Mouse (Mus musculus) forebrain, embryonic 13.5 days (tissue): ENCODE measurements at regions not wholly inside any gene's neighbourhood (a gene's known extent, or its start where the extent isn't known, plus 50 kb on each side); places are given as distances from the start of the nearest gene placed in this dataset.
A peak's percentile ranks its signal among the peaks of the same experiment; 100 is the strongest.

Source experiments
- ATAC-seq: fragments of 200-750 bp; cut with Nextera tagmentation; 2 replicates; pipeline ENCODE4 v1.8.0; 2017
- H3K27ac ChIP-seq: fragments of 300-500 bp; sonication (generic); 2 replicates; pipeline ENCODE4 v1.5.1; 2015; ENCODE audit warnings: inconsistent platforms, mild to moderate bottlenecking, moderate library complexity
- H3K27me3 ChIP-seq: fragments of 300-500 bp; sonication (generic); 2 replicates; pipeline ENCODE4 v1.6.1; 2015; ENCODE audit warnings: mild to moderate bottlenecking, inconsistent platforms
- H3K36me3 ChIP-seq: fragments of 300-500 bp; sonication (generic); 2 replicates; pipeline ENCODE4 v1.6.1; 2015; ENCODE audit warnings: mild to moderate bottlenecking, inconsistent platforms; ENCODE audit not compliant: poor library complexity, severe bottlenecking
- H3K4me1 ChIP-seq: fragments of 300-500 bp; sonication (generic); 2 replicates; pipeline ENCODE4 v1.6.1; 2015; ENCODE audit warnings: inconsistent platforms
- H3K4me2 ChIP-seq: fragments of 300-500 bp; sonication (generic); 2 replicates; pipeline ENCODE4 v1.6.1; 2015; ENCODE audit warnings: inconsistent platforms, mild to moderate bottlenecking, moderate library complexity
- H3K4me3 ChIP-seq: fragments of 300-500 bp; sonication (generic); 2 replicates; pipeline ENCODE4 v1.5.1; 2015; ENCODE audit warnings: mild to moderate bottlenecking, inconsistent platforms
- H3K9ac ChIP-seq: fragments of 300-500 bp; sonication (generic); 2 replicates; pipeline ENCODE4 v1.6.1; 2015; ENCODE audit warnings: mild to moderate bottlenecking, inconsistent platforms
- H3K9me3 ChIP-seq: fragments of 300-500 bp; sonication (generic); replicated peaks from 2 replicates; pipeline ENCODE4 v1.6.1; 2016; ENCODE audit warnings: inconsistent platforms
- WGBS: fragments of 180-500 bp; shearing (Covaris S2); methylation state at CpG from one replicate; pipeline ENCODE4 v1.1.7; 2015; 5-methylcytosine and 5-hydroxymethylcytosine counted together

- Histone ChIP-seq H3K4me2 (no peak overlapping the region), H3K4me3 (no peak overlapping the region), H3K4me1 (peaks cover 17% of the 10 kb centered on the region), H3K27me3 (no peaks in the 10 kb centered on the region), H3K9me3 (no peaks in the 10 kb centered on the region), H3K9ac (no peak overlapping the region), H3K36me3 (no peaks in the 10 kb centered on the region), H3K27ac (no peak overlapping the region; the same call in 1 of the 2 replicates)
- ATAC-seq, result peak; percentile 93
- 5% methylated on average over 5 of the region's 5 CpGs for WGBS
These were observed 127.5 kb upstream of the Jag1 start for GRCm38 (mm10) chr2:137243914-137244313.

GRCm38 (mm10) chr2:137236961-137237360 is 120.5 kb upstream of the Jag1 start:
- Histone ChIP-seq H3K36me3 (no peaks in the 10 kb centered on the region), H3K4me2 (no peak overlapping the region), H3K27ac (no peak overlapping the region), H3K4me3 (no peak overlapping the region), H3K27me3 (no peaks in the 10 kb centered on the region), H3K4me1 (0 out of 2 replicates have a peak, but pooled peaks cover 7% of the 10 kb centered on the region), H3K9ac (no peak overlapping the region), H3K9me3 (no peaks in the 10 kb centered on the region)
- WGBS, result 30% methylated on average over 3 of the region's 3 CpGs
- ATAC-seq, result peak; percentile 45; the same call in 1 of the 2 replicates

- ATAC-seq, result no peak
- Histone ChIP-seq H3K4me3 (no peak overlapping the region), H3K9me3 (no peaks in the 10 kb centered on the region), H3K4me1 (peaks cover 20% of the 10 kb centered on the region), H3K27ac (no peak overlapping the region), H3K9ac (no peak overlapping the region), H3K4me2 (no peak overlapping the region), H3K27me3 (no peaks in the 10 kb centered on the region), H3K36me3 (no peaks in the 10 kb centered on the region)
- WGBS, result 58% methylated on average over 3 of the region's 3 CpGs
These were observed 117.5 kb upstream of the Jag1 start for GRCm38 (mm10) chr2:137233936-137234335.

GRCm38 (mm10) chr2:137231161-137231560 is 114.7 kb upstream of the Jag1 start:
- H3K27ac ChIP-seq, result no peak overlapping the region
- no peak overlapping the region for H3K4me2 ChIP-seq
- H3K27me3 ChIP-seq, result no peaks in the 10 kb centered on the region
- H3K4me3 ChIP-seq, result no peak overlapping the region
- H3K9ac ChIP-seq, result no peak overlapping the region
- no peaks in the 10 kb centered on the region for H3K9me3 ChIP-seq
- ATAC-seq, result no peak
- H3K4me1 ChIP-seq, result peaks cover 14% of the 10 kb centered on the region
- H3K36me3 ChIP-seq, result no peaks in the 10 kb centered on the region

GRCm38 (mm10) chr2:137229422-137230069 is 113.1 kb upstream of the Jag1 start:
- H3K4me2 ChIP-seq, result 0 out of 2 replicates have a peak overlapping the region, but pooled peaks have one; percentile 12

GRCm38 (mm10) chr2:137227495-137227894 is 111.1 kb upstream of the Jag1 start:
- no peak for ATAC-seq
- Histone ChIP-seq H3K36me3 (no peaks in the 10 kb centered on the region), H3K27ac (no peak overlapping the region), H3K4me3 (no peak overlapping the region), H3K27me3 (no peaks in the 10 kb centered on the region), H3K4me2 (no peak overlapping the region), H3K9ac (no peak overlapping the region), H3K4me1 (peaks cover 14% of the 10 kb centered on the region), H3K9me3 (no peaks in the 10 kb centered on the region)
- 86% methylated on average over 4 of the region's 4 CpGs for WGBS

More at GRCm38 (mm10) chr2:137229422-137230069, 113.1 kb upstream of the Jag1 start:
- Histone ChIP-seq H3K9ac (no peak overlapping the region), H3K27me3 (no peaks in the 10 kb centered on the region), H3K9me3 (no peaks in the 10 kb centered on the region), H3K36me3 (no peaks in the 10 kb centered on the region), H3K4me3 (no peak overlapping the region), H3K4me1 (peaks cover 14% of the 10 kb centered on the region), H3K27ac (no peak overlapping the region; the same call in 1 of the 2 replicates)
- 0% methylated on average over 1 of the region's 1 CpGs for WGBS
- ATAC-seq, result peak; percentile 85

DNA sequence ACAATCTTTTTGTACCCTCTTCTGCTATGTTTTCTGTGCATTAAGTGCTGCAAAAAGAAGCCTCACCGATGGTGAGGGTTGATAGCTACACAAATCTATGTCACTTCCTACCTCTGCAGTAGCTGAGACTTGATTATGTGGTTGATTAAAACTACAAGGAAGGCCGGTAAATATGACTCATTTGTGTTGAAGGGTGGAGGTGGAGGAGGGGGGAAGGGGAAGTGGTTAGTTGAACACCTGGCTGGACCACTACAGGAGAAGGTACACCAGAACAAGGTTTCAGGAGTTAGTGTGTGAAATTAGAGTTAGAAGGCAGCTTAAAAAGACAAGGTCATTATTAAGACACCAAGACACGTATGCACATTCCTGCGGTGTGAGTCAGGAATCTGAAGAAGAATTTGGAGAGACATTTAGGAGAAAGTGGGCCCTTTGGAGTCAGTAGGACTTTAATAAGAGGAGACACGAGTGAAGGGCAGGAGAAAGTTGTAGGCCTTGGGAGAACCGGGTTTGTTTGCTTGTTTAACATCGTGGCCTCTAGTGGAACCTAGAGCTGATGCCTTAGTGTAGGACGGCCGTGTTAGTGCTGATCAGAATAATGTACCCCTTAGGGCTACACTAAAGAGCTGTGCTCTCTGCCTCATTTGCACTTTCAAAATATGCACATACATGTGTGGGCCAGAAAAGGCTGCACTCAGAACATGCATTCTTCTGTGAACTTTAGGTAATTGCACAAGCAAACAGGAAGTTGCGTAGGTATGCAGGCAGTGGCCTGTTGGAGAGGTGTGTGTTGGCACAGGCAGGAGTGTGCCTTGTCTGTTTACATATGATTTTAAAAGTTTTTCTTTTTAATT is 108.5 kb upstream of the Jag1 start:
- H3K36me3 ChIP-seq, result no peaks in the 10 kb centered on the region
- peaks cover 7% of the 10 kb centered on the region for H3K4me1 ChIP-seq
- H3K9me3 ChIP-seq, result no peaks in the 10 kb centered on the region
- no peak overlapping the region for H3K9ac ChIP-seq
- WGBS, result 90% methylated on average over 10 of the region's 10 CpGs
- H3K4me2 ChIP-seq, result no peak overlapping the region
- no peak for ATAC-seq
- H3K27ac ChIP-seq, result no peak overlapping the region
- H3K4me3 ChIP-seq, result no peak overlapping the region
- no peaks in the 10 kb centered on the region for H3K27me3 ChIP-seq

DNA sequence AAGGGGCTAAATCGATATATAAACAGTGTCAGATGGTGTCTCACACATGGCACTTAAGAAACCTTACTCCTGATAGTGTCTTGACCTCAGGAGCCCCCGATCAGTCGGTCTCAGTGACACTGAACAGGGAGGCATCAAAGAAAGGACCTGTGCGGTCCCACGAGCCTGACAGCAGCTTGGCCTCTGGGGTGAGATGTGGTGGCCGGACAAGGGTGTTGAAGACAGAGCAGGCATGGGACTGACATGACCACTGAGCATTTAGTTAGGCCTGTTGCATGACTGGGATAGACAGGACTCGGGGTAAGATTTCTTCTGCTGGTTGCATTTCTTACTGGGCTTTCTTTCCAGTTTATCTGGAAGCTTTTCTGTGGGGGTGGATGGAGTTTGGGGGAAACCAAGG is 99.3 kb upstream of the Jag1 start:
- whole genome bisulfite sequencing, result 84% methylated on average over 7 of the region's 7 CpGs
- no peaks in the 10 kb centered on the region for H3K4me1 ChIP-seq
- H3K27ac ChIP-seq, result no peak overlapping the region
- H3K27me3 ChIP-seq, result no peaks in the 10 kb centered on the region
- no peak overlapping the region for H3K4me2 ChIP-seq
- H3K36me3 ChIP-seq, result no peaks in the 10 kb centered on the region
- H3K9ac ChIP-seq, result no peak overlapping the region
- ATAC-seq, result no peak
- no peaks in the 10 kb centered on the region for H3K9me3 ChIP-seq
- H3K4me3 ChIP-seq, result no peak overlapping the region

DNA sequence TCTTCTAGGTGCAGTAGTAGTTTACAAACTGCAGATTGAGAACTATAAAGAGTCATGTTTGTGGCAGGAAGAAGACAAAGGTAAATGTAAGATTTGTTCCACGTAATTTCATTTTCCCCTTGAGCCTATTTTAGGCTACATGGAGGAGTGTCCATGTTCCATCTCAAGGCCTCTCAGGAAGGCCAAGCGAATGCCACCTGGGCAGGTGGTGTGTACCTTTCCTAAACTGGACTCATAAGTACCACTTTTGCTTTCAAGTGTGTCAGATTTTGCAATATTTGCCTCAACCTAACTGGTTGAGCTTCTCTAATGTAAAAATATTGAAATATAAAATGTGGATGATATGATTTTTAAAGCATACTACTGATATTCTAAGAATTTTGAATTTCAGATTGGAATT is 91.4 kb upstream of the Jag1 start:
- H3K9ac ChIP-seq, result no peak overlapping the region
- no peaks in the 10 kb centered on the region for H3K36me3 ChIP-seq
- H3K27me3 ChIP-seq, result no peaks in the 10 kb centered on the region
- H3K9me3 ChIP-seq, result no peaks in the 10 kb centered on the region
- ATAC-seq, result no peak
- H3K4me2 ChIP-seq, result no peak overlapping the region
- H3K27ac ChIP-seq, result no peak overlapping the region
- WGBS, result 92% methylated on average over 2 of the region's 2 CpGs
- no peak overlapping the region for H3K4me3 ChIP-seq
- no peaks in the 10 kb centered on the region for H3K4me1 ChIP-seq

DNA sequence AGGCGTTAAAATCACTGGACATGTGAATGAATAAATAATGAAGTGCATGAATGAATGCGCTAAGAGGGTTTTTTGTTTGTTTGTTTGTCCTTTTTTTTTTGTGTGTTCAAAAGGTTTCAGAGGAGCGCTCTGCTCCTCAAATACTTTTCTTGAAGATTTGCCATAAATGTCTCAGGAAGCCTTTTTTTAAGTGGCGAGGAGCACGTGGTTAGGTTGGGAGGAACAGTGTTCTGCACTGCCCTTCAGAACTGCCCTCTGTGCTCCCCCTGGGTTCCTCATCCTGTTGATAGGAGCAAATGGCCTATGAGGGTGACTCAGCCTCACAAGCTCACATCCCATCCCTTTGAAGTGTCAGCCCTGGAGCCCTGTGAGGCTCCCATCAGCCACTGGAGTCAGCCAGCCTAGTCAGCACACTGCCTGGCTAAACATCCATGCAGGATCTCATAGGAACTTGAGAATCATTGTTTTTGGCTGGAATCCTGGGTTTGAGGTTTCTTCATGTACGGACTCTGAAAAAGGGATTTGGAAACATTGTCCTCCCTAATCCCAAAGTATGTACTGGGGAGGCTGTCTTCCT is 87.9 kb upstream of the Jag1 start:
- Histone ChIP-seq H3K4me2 (no peak overlapping the region), H3K27me3 (no peaks in the 10 kb centered on the region)
- 69% methylated on average over 6 of the region's 6 CpGs for WGBS

GRCm38 (mm10) chr2:137200101-137200500 is 83.7 kb upstream of the Jag1 start:
- no peak overlapping the region for H3K9ac ChIP-seq
- WGBS, result 84% methylated on average over 4 of the region's 4 CpGs
- H3K27me3 ChIP-seq, result no peaks in the 10 kb centered on the region
- ATAC-seq, result no peak
- H3K4me3 ChIP-seq, result no peak overlapping the region
- H3K4me2 ChIP-seq, result no peak overlapping the region
- no peaks in the 10 kb centered on the region for H3K36me3 ChIP-seq
- H3K27ac ChIP-seq, result no peak overlapping the region
- no peaks in the 10 kb centered on the region for H3K9me3 ChIP-seq
- H3K4me1 ChIP-seq, result no peaks in the 10 kb centered on the region

More for the DNA sequence above, 87.9 kb upstream of the Jag1 start:
- Histone ChIP-seq H3K4me1 (no peaks in the 10 kb centered on the region), H3K9ac (no peak overlapping the region), H3K36me3 (no peaks in the 10 kb centered on the region), H3K27ac (no peak overlapping the region), H3K9me3 (no peaks in the 10 kb centered on the region), H3K4me3 (no peak overlapping the region)
- ATAC-seq, result no peak

DNA sequence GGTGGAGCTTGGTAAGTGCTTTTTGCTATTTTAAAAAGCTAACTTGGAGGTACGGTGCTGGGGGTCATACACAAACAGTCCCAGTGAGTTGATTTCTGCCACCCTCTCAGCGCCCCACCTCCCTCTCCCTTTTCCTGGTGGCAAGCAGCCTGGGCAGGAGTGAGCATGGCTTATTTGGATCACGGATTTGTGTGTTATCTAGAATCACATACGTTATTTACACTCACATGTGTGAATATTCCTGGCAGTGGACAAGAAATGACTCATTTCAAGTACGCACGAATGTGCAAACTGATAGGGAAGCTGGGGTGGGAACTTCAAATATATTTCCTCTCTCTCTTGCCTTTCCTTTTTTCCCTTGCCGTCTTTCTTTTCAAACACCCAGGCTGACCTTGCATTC is 75.7 kb upstream of the Jag1 start:
- Histone ChIP-seq H3K4me1 (no peaks in the 10 kb centered on the region), H3K9me3 (no peaks in the 10 kb centered on the region), H3K4me2 (no peak overlapping the region), H3K27ac (no peak overlapping the region), H3K4me3 (no peak overlapping the region), H3K36me3 (no peaks in the 10 kb centered on the region), H3K9ac (no peak overlapping the region), H3K27me3 (no peaks in the 10 kb centered on the region)
- ATAC-seq, result no peak
- 87% methylated on average over 7 of the region's 7 CpGs for WGBS
